Mouse (Mus musculus): Measurements from ENCODE around the gene Mdfic. TPM values are rescaled to one million over a fixed set of nuclear protein-coding genes. Genes with fewer than 3 reads are reported as not detected.

Gene Mdfic
- polyA plus RNA-seq, 1 experiment = 6.0 TPM

GRCm38 (mm10) chr6:15747396-15748155 is 27.1 kb downstream of the Mdfic start:
- TF ChIP-seq POLR2A (IDR thresholded peaks at IDR 0.05; ENCODE audit: low read depth, low read length) (no peak), CTCF (IDR thresholded peaks at IDR 0.05; ENCODE audit: extremely low read depth, insufficient read depth, insufficient read length, insufficient replicate concordance) (no peak)
- Histone ChIP-seq H3K4me1 (ENCODE audit: control insufficient read depth, insufficient read depth, insufficient read length) (peaks cover 31% of the 10 kb centered on the region), H3K27ac (ENCODE audit: insufficient read depth, low read length) (peak overlapping the region; percentile 74), H3K36me3 (ENCODE audit: control insufficient read depth, insufficient read depth, low read length) (peaks cover 5% of the 10 kb centered on the region), H3K27me3 (ENCODE audit: control insufficient read depth, insufficient read depth, low read length) (no peaks in the 10 kb centered on the region), H3K4me3 (ENCODE audit: extremely low read depth, insufficient read depth, insufficient read length) (no peak overlapping the region)
- peak in 1 of 2 experiments; percentile 35 for DNase-seq (ENCODE audit: low read depth in 1 of 2, low spot score in 2 of 2)
- 36% methylated on average over 5 of the region's 5 CpGs for WGBS

DNA sequence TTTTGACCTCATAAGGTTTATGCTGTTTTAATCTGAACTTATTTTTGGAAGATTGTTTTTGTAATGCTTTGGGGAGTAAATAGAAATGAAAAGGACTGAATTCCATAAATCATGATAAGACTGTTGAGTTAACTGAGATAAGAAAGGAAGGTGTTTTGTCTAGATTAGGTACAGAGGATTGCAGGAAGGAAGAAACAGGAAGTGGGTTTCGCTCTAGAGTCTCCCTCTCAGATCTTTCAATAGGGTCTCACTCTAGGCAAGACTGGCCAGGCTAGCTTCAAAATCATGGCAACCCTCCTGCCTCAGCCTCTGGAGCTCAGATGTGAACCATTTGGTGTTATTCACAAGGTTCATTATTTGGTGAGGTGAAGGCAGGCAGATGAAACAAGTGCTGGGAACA is 27.8 kb downstream of the Mdfic start:
- no peak for TF ChIP-seq CTCF (IDR thresholded peaks at IDR 0.05; ENCODE audit: extremely low read depth, insufficient read depth, insufficient read length, insufficient replicate concordance)
- no peak; the same call in 1 of the 2 replicates for TF ChIP-seq POLR2A (IDR thresholded peaks at IDR 0.05; ENCODE audit: low read depth, low read length)
- Histone ChIP-seq H3K4me3 (ENCODE audit: extremely low read depth, insufficient read depth, insufficient read length) (no peak overlapping the region), H3K27ac (ENCODE audit: insufficient read depth, low read length) (peak overlapping the region; percentile 89), H3K4me1 (ENCODE audit: control insufficient read depth, insufficient read depth, insufficient read length) (peaks cover 33% of the 10 kb centered on the region), H3K27me3 (ENCODE audit: control insufficient read depth, insufficient read depth, low read length) (no peaks in the 10 kb centered on the region), H3K36me3 (ENCODE audit: control insufficient read depth, insufficient read depth, low read length) (peaks cover 3% of the 10 kb centered on the region)
- WGBS = 10% methylated on average over 1 of the region's 1 CpGs
- no peak for DNase-seq (ENCODE audit: low read depth in 1 of 2, low spot score in 2 of 2)

DNA sequence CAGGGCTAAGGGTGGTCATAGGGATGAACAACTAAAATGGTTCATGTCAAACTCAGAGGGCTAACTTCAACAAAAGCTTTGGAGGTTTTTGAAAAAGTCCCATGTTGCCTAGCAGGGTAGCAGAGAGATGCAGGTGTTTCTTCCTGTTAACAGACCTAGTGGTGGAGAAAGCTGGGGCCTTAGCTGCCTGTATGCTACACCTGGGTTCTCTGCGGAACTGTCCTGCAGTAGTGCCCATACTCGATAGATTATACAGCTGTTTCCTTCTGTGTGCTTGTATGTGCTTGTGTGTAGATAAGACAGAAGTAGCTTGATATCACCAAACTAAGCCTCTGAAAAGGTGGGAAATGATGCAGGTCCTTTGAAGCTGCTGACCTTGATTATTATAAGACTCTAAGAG is 28.5 kb downstream of the Mdfic start:
- TF ChIP-seq POLR2A (IDR thresholded peaks at IDR 0.05; ENCODE audit: low read depth, low read length) (no peak), CTCF (IDR thresholded peaks at IDR 0.05; ENCODE audit: extremely low read depth, insufficient read depth, insufficient read length, insufficient replicate concordance) (no peak)
- H3K27ac ChIP-seq (ENCODE audit: insufficient read depth, low read length) = peak overlapping the region; percentile 89; the same call in 1 of the 2 replicates
- H3K4me3 ChIP-seq (ENCODE audit: extremely low read depth, insufficient read depth, insufficient read length) = no peak overlapping the region
- WGBS = 32% methylated on average over 2 of the region's 2 CpGs
- peaks cover 33% of the 10 kb centered on the region for H3K4me1 ChIP-seq (ENCODE audit: control insufficient read depth, insufficient read depth, insufficient read length)
- peak in 1 of 2 experiments; percentile 30 for DNase-seq (ENCODE audit: low read depth in 1 of 2, low spot score in 2 of 2)
- no peaks in the 10 kb centered on the region for H3K36me3 ChIP-seq (ENCODE audit: control insufficient read depth, insufficient read depth, low read length)
- H3K27me3 ChIP-seq (ENCODE audit: control insufficient read depth, insufficient read depth, low read length) = no peaks in the 10 kb centered on the region

DNA sequence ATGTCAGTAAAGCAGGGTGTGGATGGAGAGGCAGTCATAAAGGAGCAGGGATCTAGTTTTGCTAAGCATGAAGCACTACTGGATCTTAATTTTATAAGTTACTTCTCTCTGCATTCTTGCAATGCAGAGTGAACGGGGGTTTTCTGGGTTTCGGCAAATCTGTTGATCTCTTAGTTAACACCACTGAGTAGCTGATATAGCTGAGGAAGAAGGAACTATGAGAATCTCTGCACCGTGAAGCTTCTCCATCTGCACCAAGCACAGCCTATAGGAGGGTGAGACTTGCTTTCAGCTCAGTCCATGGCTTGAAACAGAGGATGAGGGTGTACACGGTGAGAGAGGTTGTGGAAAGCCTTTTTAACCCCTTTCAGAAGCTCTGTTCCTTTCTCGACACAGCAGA is 29.6 kb downstream of the Mdfic start:
- no peaks in the 10 kb centered on the region for H3K27me3 ChIP-seq (ENCODE audit: control insufficient read depth, insufficient read depth, low read length)
- peak in 1 of 2 experiments; percentile 40 for DNase-seq (ENCODE audit: low read depth in 1 of 2, low spot score in 2 of 2)
- 49% methylated on average over 5 of the region's 5 CpGs for WGBS
- no peaks in the 10 kb centered on the region for H3K36me3 ChIP-seq (ENCODE audit: control insufficient read depth, insufficient read depth, low read length)
- TF ChIP-seq POLR2A (IDR thresholded peaks at IDR 0.05; ENCODE audit: low read depth, low read length) (no peak), CTCF (IDR thresholded peaks at IDR 0.05; ENCODE audit: extremely low read depth, insufficient read depth, insufficient read length, insufficient replicate concordance) (no peak)
- H3K4me1 ChIP-seq (ENCODE audit: control insufficient read depth, insufficient read depth, insufficient read length) = peaks cover 35% of the 10 kb centered on the region
- peak overlapping the region; percentile 72 for H3K27ac ChIP-seq (ENCODE audit: insufficient read depth, low read length)
- no peak overlapping the region for H3K4me3 ChIP-seq (ENCODE audit: extremely low read depth, insufficient read depth, insufficient read length)

DNA sequence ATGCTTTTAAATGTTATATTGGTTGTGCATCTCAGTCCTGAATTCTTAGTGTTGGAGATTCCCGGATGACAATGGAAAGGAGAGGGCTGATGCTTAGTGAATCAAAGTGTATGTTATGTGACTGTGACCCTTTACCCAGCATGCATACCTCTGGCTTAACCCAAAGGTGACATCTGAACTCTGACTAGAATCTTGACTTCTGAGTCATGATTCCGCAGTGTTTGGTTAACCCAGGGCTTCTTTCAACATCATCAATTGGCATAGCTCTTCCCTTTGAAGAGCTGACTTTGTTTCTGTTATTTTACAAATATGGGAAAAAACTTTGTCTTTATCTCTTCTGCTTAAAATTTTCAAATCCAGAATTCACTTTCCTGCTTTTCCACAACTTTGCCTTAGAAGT is 30.9 kb downstream of the Mdfic start:
- DNase-seq (ENCODE audit: low read depth in 1 of 2, low spot score in 2 of 2) = no peak
- no peaks in the 10 kb centered on the region for H3K27me3 ChIP-seq (ENCODE audit: control insufficient read depth, insufficient read depth, low read length)
- H3K4me3 ChIP-seq (ENCODE audit: extremely low read depth, insufficient read depth, insufficient read length) = no peak overlapping the region
- WGBS = 96% methylated on average over 2 of the region's 2 CpGs
- TF ChIP-seq CTCF (IDR thresholded peaks at IDR 0.05; ENCODE audit: extremely low read depth, insufficient read depth, insufficient read length, insufficient replicate concordance) = no peak
- TF ChIP-seq POLR2A (IDR thresholded peaks at IDR 0.05; ENCODE audit: low read depth, low read length) = no peak
- H3K4me1 ChIP-seq (ENCODE audit: control insufficient read depth, insufficient read depth, insufficient read length) = peaks cover 29% of the 10 kb centered on the region
- no peaks in the 10 kb centered on the region for H3K36me3 ChIP-seq (ENCODE audit: control insufficient read depth, insufficient read depth, low read length)
- no peak overlapping the region for H3K27ac ChIP-seq (ENCODE audit: insufficient read depth, low read length)

DNA sequence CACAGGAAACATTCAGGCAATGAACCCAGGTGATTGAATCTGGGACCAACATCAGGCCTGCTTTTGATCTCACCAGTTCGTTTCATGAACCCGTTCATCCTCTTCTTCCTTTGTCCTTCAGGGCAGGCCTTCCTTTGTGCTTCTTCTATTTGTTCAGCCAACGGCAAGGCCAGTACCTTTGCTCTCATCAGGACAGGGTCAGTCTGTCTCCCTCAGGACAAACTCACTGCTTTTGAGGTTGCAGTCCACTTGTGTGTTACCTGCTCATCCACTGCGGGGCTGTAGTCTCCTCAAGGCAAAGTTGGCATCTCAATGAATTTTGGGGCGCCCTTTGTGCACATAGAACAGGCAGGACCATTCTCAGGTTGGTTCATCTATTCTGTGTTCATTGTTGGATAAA is 31.7 kb downstream of the Mdfic start:
- TF ChIP-seq CTCF (IDR thresholded peaks at IDR 0.05; ENCODE audit: extremely low read depth, insufficient read depth, insufficient read length, insufficient replicate concordance) (no peak), POLR2A (IDR thresholded peaks at IDR 0.05; ENCODE audit: low read depth, low read length) (no peak)
- Histone ChIP-seq H3K27me3 (ENCODE audit: control insufficient read depth, insufficient read depth, low read length) (no peaks in the 10 kb centered on the region), H3K4me1 (ENCODE audit: control insufficient read depth, insufficient read depth, insufficient read length) (peaks cover 23% of the 10 kb centered on the region), H3K4me3 (ENCODE audit: extremely low read depth, insufficient read depth, insufficient read length) (no peak overlapping the region), H3K36me3 (ENCODE audit: control insufficient read depth, insufficient read depth, low read length) (no peaks in the 10 kb centered on the region), H3K27ac (ENCODE audit: insufficient read depth, low read length) (no peak overlapping the region)
- no peak for DNase-seq (ENCODE audit: low read depth in 1 of 2, low spot score in 2 of 2)
- WGBS = 93% methylated on average over 5 of the region's 5 CpGs

DNA sequence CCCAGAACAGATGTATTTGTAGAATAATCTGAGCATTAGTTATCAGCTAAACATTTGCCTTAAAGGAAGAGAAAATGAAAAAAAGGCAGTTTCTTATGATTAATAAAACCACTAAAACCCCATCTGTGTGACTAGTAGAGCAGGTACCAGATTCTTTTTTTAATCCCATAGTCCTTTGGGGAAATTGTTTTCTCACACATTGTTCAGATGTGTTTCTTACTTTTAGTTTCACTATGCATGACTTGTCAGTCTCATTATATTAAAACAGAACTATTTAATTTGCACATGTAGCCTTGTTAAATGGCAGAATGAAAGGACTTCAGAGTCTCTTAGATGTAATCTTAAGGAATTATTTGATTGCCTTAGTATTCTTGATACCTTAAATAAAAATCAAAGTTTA is 32.7 kb downstream of the Mdfic start:
- H3K4me3 ChIP-seq (ENCODE audit: extremely low read depth, insufficient read depth, insufficient read length) = no peak overlapping the region
- TF ChIP-seq POLR2A (IDR thresholded peaks at IDR 0.05; ENCODE audit: low read depth, low read length) (no peak), CTCF (IDR thresholded peaks at IDR 0.05; ENCODE audit: extremely low read depth, insufficient read depth, insufficient read length, insufficient replicate concordance) (no peak)
- no peak for DNase-seq (ENCODE audit: low read depth in 1 of 2, low spot score in 2 of 2)
- H3K4me1 ChIP-seq (ENCODE audit: control insufficient read depth, insufficient read depth, insufficient read length) = peaks cover 17% of the 10 kb centered on the region
- peak overlapping the region; percentile 52; the same call in 1 of the 2 replicates for H3K27ac ChIP-seq (ENCODE audit: insufficient read depth, low read length)
- H3K27me3 ChIP-seq (ENCODE audit: control insufficient read depth, insufficient read depth, low read length) = no peaks in the 10 kb centered on the region
- no peaks in the 10 kb centered on the region for H3K36me3 ChIP-seq (ENCODE audit: control insufficient read depth, insufficient read depth, low read length)
